Mouse (Mus musculus) ES-Bruce4 (cell line): ENCODE measurements around the gene Asic2.

Experiments used
- CTCF ChIP-seq: IDR thresholded peaks from one replicate; pipeline ENCODE4 v1.8.1; 2011; ENCODE audit warnings: low read depth, low read length
- EP300 ChIP-seq: IDR thresholded peaks from 2 replicates; pipeline ENCODE4 v1.6.1; 2011; ENCODE audit warnings: low read depth, low read length; ENCODE audit not compliant: insufficient read depth
- POLR2A ChIP-seq: IDR thresholded peaks from one replicate; pipeline ENCODE4 v1.8.1; 2011; ENCODE audit warnings: low read length; ENCODE audit not compliant: insufficient read depth

DNA sequence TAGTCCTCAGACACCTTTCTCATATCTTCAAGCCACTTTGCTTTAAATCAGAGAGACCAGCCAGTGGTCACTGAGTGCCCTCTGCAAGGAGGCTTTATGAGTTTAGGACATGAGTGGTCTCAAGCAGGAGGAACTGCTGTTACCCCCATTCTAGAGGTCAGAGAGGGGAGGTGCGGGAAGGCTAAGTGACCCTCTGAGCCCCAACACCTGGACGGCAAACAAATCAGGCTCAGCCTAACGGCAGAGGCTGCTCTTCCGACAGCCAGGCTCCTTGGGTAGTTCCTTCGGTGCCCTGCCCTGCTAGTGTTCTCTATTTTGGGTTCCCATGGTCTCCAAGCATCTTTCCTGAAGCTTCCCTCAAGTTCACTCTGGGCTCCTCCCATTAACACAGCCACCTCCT, 357.8 kb downstream of the Asic2 start:
- no peak for TF ChIP-seq POLR2A
- no peak for TF ChIP-seq EP300
- no peak for TF ChIP-seq CTCF
